Mouse (Mus musculus) kidney, adult 2 months (tissue): ENCODE data around the gene Sh2d4b.

Experiments
- CTCF ChIP-seq: fragments of 200-500 bp; conservative IDR thresholded peaks from 2 replicates; pipeline ENCODE4 v1.5.1; 2011; ENCODE audit warnings: low read depth, mild to moderate bottlenecking, control low read depth, low read length, moderate library complexity, mixed read lengths; ENCODE audit not compliant: insufficient read depth, insufficient read length
- POLR2A ChIP-seq: fragments of 200-500 bp; IDR thresholded peaks from one replicate; pipeline ENCODE4 v1.6.1; 2011; ENCODE audit warnings: low read depth, low read length, control low read depth

DNA sequence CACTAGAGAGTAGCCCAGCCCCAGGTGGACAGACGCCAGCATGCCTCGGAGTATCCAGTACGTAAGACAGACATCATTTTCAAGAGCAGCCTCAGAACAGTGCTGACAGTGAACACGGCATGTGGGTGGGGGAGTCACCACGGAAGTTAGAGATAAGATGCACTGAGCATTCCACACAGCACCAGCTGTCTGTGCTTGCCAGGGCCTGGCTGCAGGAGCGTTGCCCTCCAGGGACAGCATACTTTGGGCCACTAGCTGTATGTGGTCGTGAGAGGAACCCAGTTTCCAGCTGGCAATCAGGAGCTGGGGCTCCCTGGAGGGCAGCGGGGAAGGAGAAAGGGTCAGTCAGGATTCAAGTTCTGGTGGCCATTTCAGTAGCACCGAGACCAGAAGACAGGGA, 13.7 kb upstream of the Sh2d4b start:
- TF ChIP-seq POLR2A (no peak), CTCF (no peak)
